Mouse (Mus musculus) lung, adult 2 months (tissue): Measurements from ENCODE around the gene Il1rapl2.

Experiments
- CTCF ChIP-seq: fragments of 200-500 bp; IDR thresholded peaks from 2 replicates; pipeline ENCODE4 v1.5.1; 2011; ENCODE audit warnings: mild to moderate bottlenecking, low read length, control low read depth; ENCODE audit not compliant: insufficient read depth
- POLR2A ChIP-seq: fragments of 200-500 bp; IDR thresholded peaks from 2 replicates; pipeline ENCODE4 v1.6.1; 2011; ENCODE audit warnings: low read depth, mild to moderate bottlenecking, control low read depth, low read length, borderline replicate concordance; ENCODE audit errors: extremely low read depth

GRCm38 (mm10) chrX:138500510-138500909 lies 930.1 kb downstream of the Il1rapl2 start:
- TF ChIP-seq CTCF (no peak), POLR2A (no peak)
